Mouse (Mus musculus): ENCODE results near the gene Tekt5. TPM values are rescaled to one million over a fixed set of nuclear protein-coding genes. Genes with fewer than 3 reads are reported as not detected.

Tekt5 gene
- polyA plus RNA-seq, 1 experiment from 2014 or later: 0.15 TPM

DNA sequence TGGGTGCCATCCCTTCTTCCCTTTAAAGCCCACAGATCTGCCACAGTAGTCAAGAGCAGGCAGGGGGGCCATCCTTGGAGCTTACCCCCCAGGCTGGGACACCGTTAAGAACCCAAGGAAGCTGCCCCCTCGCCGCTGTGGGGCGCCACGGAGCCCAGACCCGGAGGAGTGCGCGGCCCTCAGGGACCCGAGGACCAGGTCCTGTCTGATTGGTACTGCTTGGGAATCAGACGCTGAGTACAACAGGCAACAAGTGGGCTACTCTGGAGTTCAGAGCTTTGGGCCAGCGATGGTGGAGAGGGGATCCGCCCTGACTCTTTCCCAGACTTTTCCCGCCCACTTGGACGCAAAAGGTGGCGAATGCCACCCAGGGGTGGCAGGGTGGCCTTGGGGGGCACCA, 82.1 kb downstream of the Tekt5 start:
- peak overlapping the region; percentile 83 for H3K4me2 ChIP-seq (replicated peaks; ENCODE audit: low read depth, low read length)
- ATAC-seq (ENCODE audit: low FRiP score) (peak; percentile 43; the same call in 1 of the 2 replicates), DNase-seq (ENCODE audit: low spot score) (no peak)
- H3K9me3 ChIP-seq (ENCODE audit: control insufficient read depth, low read length): no peaks in the 10 kb centered on the region
- 4% methylated on average over 15 of the region's 15 CpGs for WGBS
- H3K36me3 ChIP-seq (ENCODE audit: control insufficient read depth, insufficient read depth, low read length): no peaks in the 10 kb centered on the region
- H3K4me3 ChIP-seq (ENCODE audit: low read depth, low read length): peak overlapping the region; percentile 41
- H3K27me3 ChIP-seq (ENCODE audit: control insufficient read depth, insufficient read depth, low read length): peaks cover 9% of the 10 kb centered on the region
- peaks cover 4% of the 10 kb centered on the region; the same call in 1 of the 2 replicates for H3K4me1 ChIP-seq (replicated peaks; ENCODE audit: control insufficient read depth, insufficient read depth, low read length)
- H3K27ac ChIP-seq (ENCODE audit: low read depth, low read length): no peak overlapping the region
- H3K9ac ChIP-seq (ENCODE audit: low read depth, low read length): peak overlapping the region; percentile 52

DNA sequence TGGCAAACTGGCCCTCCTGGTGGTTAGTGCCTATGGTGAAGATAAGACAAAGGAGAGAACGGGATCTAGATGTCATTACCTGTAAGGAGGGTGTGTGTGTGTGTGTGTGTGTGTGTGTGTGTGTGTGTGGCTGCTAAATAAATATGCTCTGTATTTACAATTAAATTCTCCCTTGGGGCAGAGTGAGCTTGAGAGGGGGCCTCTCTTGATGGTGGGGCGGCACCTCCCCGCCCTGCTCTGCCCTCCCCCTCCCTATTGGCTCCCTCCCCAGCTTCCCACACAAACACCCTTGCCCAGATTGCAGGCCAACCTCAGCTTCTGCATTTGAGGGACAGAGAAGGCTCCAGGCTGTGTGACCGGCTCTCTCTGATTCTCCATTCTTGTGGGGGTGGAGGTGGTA, 83.3 kb downstream of the Tekt5 start:
- Histone ChIP-seq H3K27me3 (ENCODE audit: control insufficient read depth, insufficient read depth, low read length) (peaks cover 9% of the 10 kb centered on the region), H3K9ac (ENCODE audit: low read depth, low read length) (no peak overlapping the region), H3K27ac (ENCODE audit: low read depth, low read length) (no peak overlapping the region), H3K4me2 (replicated peaks; ENCODE audit: low read depth, low read length) (no peak overlapping the region), H3K4me3 (ENCODE audit: low read depth, low read length) (no peak overlapping the region), H3K4me1 (replicated peaks; ENCODE audit: control insufficient read depth, insufficient read depth, low read length) (peaks cover 4% of the 10 kb centered on the region; the same call in 1 of the 2 replicates), H3K9me3 (ENCODE audit: control insufficient read depth, low read length) (no peaks in the 10 kb centered on the region), H3K36me3 (ENCODE audit: control insufficient read depth, insufficient read depth, low read length) (no peaks in the 10 kb centered on the region)
- ATAC-seq (ENCODE audit: low FRiP score): no peak
- no peak for DNase-seq (ENCODE audit: low spot score)
- 79% methylated on average over 4 of the region's 4 CpGs for WGBS

DNA sequence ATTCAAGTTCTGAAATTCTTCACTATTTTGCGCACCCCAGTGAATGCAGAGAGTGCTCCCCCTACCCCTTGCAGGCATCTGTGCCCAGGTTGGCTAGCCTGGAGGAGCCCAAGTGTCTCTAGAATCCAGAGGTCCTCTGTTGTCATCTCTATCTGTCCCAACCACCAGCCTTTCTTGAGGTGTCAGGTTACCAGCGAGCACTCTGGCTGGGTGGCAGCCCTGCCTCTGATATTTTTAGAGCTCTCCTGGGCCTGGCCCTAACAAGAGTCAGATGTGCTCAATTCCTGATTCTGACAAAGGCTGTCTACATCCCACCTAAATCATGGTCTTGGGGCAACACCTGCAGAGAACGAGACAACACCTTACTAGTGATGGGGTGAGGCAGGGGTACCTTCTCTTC, 84.2 kb downstream of the Tekt5 start:
- Histone ChIP-seq H3K4me3 (ENCODE audit: low read depth, low read length) (no peak overlapping the region), H3K9me3 (ENCODE audit: control insufficient read depth, low read length) (no peaks in the 10 kb centered on the region), H3K9ac (ENCODE audit: low read depth, low read length) (no peak overlapping the region), H3K4me1 (replicated peaks; ENCODE audit: control insufficient read depth, insufficient read depth, low read length) (peaks cover 4% of the 10 kb centered on the region; the same call in 1 of the 2 replicates), H3K4me2 (replicated peaks; ENCODE audit: low read depth, low read length) (no peak overlapping the region), H3K27ac (ENCODE audit: low read depth, low read length) (no peak overlapping the region), H3K36me3 (ENCODE audit: control insufficient read depth, insufficient read depth, low read length) (no peaks in the 10 kb centered on the region), H3K27me3 (ENCODE audit: control insufficient read depth, insufficient read depth, low read length) (peaks cover 9% of the 10 kb centered on the region)
- DNase-seq (ENCODE audit: low spot score): no peak
- no peak for ATAC-seq (ENCODE audit: low FRiP score)
- 63% methylated on average over 3 of the region's 3 CpGs for WGBS

DNA sequence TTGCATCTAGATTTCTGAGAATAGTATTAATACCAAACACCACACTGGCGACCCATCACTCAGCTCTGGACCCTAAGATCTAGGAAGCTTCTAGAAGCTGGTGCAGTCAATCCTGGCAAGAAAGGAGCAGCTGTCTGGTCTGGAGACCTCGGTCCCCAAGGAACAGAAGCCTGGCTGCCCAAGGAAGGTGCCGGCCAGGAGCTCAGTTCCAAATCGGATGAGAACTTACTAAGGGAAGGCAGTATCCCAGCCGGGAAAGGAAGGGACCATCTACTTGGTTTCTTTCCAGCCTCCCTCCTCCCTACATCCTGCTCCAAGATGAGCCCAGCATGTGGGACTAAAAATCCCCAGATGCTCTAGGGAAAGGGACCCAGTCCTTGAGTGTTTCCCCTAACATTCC, 84.8 kb downstream of the Tekt5 start:
- no peaks in the 10 kb centered on the region for H3K9me3 ChIP-seq (ENCODE audit: control insufficient read depth, low read length)
- DNase-seq (ENCODE audit: low spot score) (no peak), ATAC-seq (ENCODE audit: low FRiP score) (no peak)
- no peak overlapping the region for H3K4me2 ChIP-seq (replicated peaks; ENCODE audit: low read depth, low read length)
- peaks cover 9% of the 10 kb centered on the region for H3K27me3 ChIP-seq (ENCODE audit: control insufficient read depth, insufficient read depth, low read length)
- no peak overlapping the region for H3K9ac ChIP-seq (ENCODE audit: low read depth, low read length)
- no peak overlapping the region for H3K27ac ChIP-seq (ENCODE audit: low read depth, low read length)
- peaks cover 4% of the 10 kb centered on the region; the same call in 1 of the 2 replicates for H3K4me1 ChIP-seq (replicated peaks; ENCODE audit: control insufficient read depth, insufficient read depth, low read length)
- no peak overlapping the region for H3K4me3 ChIP-seq (ENCODE audit: low read depth, low read length)
- H3K36me3 ChIP-seq (ENCODE audit: control insufficient read depth, insufficient read depth, low read length): no peaks in the 10 kb centered on the region
- WGBS: 84% methylated on average over 5 of the region's 5 CpGs

Other genes with a start within 250 kb of the Tekt5 start
- 0.20 and 0.22 TPM in 2 replicates for gene Rpl39l, start 225.3 kb downstream of the Tekt5 start, polyA plus RNA-seq (2014; fragmentation: Nextera tagmentation; extraction: Ambion mirVana)
- gene Atf7ip2, start 202.8 kb downstream of the Tekt5 start, polyA plus RNA-seq (2014; fragmentation: Nextera tagmentation; extraction: Ambion mirVana): 1.3 and 1.7 TPM in 2 replicates
- gene Emp2, start 81.5 kb downstream of the Tekt5 start, polyA plus RNA-seq (2014; fragmentation: Nextera tagmentation; extraction: Ambion mirVana): 2.6 and 3.6 TPM in 2 replicates
- 58.5 and 66.2 TPM in 2 replicates for gene Nubp1, start 16.5 kb upstream of the Tekt5 start, polyA plus RNA-seq (2014; fragmentation: Nextera tagmentation; extraction: Ambion mirVana)
- 17.2 and 24.8 TPM in 2 replicates for gene Tvp23a, start 51.9 kb upstream of the Tekt5 start, polyA plus RNA-seq (2014; fragmentation: Nextera tagmentation; extraction: Ambion mirVana)
- gene Ciita, start 84.6 kb upstream of the Tekt5 start, polyA plus RNA-seq (2014; fragmentation: Nextera tagmentation; extraction: Ambion mirVana): 0.27 and 0.36 TPM in 2 replicates
- gene Dexi, start 147.6 kb upstream of the Tekt5 start, polyA plus RNA-seq (2014; fragmentation: Nextera tagmentation; extraction: Ambion mirVana): 21.9 and 23.2 TPM in 2 replicates
- 47.5 and 55.7 TPM in 2 replicates for gene Clec16a, start 149.8 kb upstream of the Tekt5 start, polyA plus RNA-seq (2014; fragmentation: Nextera tagmentation; extraction: Ambion mirVana)

Measured in hindbrain, embryonic 11.5 days (tissue).